Mouse (Mus musculus) myocyte (in vitro differentiated cells): Measurements from ENCODE around the gene T2.

Experiments used
- E2F4 ChIP-seq: IDR thresholded peaks from one replicate; pipeline ENCODE4 v1.6.1; 2011; ENCODE audit warnings: mild to moderate bottlenecking, control low read depth, moderate library complexity; ENCODE audit not compliant: insufficient read depth
- MYOG ChIP-seq, 3 experiments: IDR thresholded peaks; one replicate each; pipeline ENCODE4 v1.6.1; 2011; ENCODE audit warnings: control low read depth in 2 of 3, low read depth in 2 of 3, mild to moderate bottlenecking in 2 of 3; ENCODE audit not compliant: insufficient read length in 2 of 3, control insufficient read depth in 1 of 3, insufficient read depth in 1 of 3
- POLR2A ChIP-seq: IDR thresholded peaks from one replicate; pipeline ENCODE4 v1.6.1; 2011; ENCODE audit warnings: low read depth, mild to moderate bottlenecking, control low read depth, moderate library complexity; ENCODE audit not compliant: insufficient read length

GRCm38 (mm10) chr17:8388990-8389789 lies 33.4 kb downstream of the T2 start:
- TF ChIP-seq POLR2A (no peak), MYOG (IDR thresholded peaks at IDR 0.05; ENCODE audit: control insufficient read depth in 1 of 3, insufficient read depth in 1 of 3, insufficient read length in 2 of 3, low read depth in 2 of 3) (no peak), E2F4 (no peak)
